Mouse (Mus musculus) midbrain, embryonic 11.5 days (tissue): Measurements from ENCODE around the gene Adam10. TPM values are rescaled to one million over a fixed set of nuclear protein-coding genes. Genes with fewer than 3 reads are reported as not detected.

Experiments used
- ATAC-seq: fragments of 200-750 bp; cut with Nextera tagmentation; 2 replicates; pipeline ENCODE4 v1.8.0; 2017; ENCODE audit warnings: moderate TSS enrichment, moderate library complexity; ENCODE audit not compliant: low FRiP score
- DNase-seq: peaks from one replicate; pipeline ENCODE4 v3.0.0; 2015; ENCODE audit warnings: low spot score; ENCODE audit errors: missing footprints
- H3K27ac ChIP-seq: fragments of 300-500 bp; sonication (generic); 2 replicates; pipeline ENCODE4 v1.5.1; 2014; ENCODE audit warnings: low read depth, low read length
- H3K27me3 ChIP-seq: fragments of 300-500 bp; sonication (generic); 2 replicates; pipeline ENCODE4 v1.6.1; 2014; ENCODE audit warnings: mild to moderate bottlenecking, low read length, moderate library complexity, mixed read lengths; ENCODE audit not compliant: control insufficient read depth, insufficient read depth
- H3K36me3 ChIP-seq: fragments of 300-500 bp; sonication (generic); 2 replicates; pipeline ENCODE4 v1.6.1; 2014; ENCODE audit warnings: mild to moderate bottlenecking, low read length, moderate library complexity, mixed read lengths; ENCODE audit not compliant: control insufficient read depth, insufficient read depth
- H3K4me1 ChIP-seq: fragments of 300-500 bp; sonication (generic); 2 replicates; pipeline ENCODE4 v1.6.1; 2014; ENCODE audit warnings: low read length; ENCODE audit not compliant: control insufficient read depth, insufficient read depth
- H3K4me2 ChIP-seq: fragments of 300-500 bp; sonication (generic); 2 replicates; pipeline ENCODE4 v1.6.1; 2014; ENCODE audit warnings: mild to moderate bottlenecking, moderate library complexity
- H3K4me3 ChIP-seq: fragments of 300-500 bp; sonication (generic); 2 replicates; pipeline ENCODE4 v1.5.1; 2014; ENCODE audit warnings: low read depth, low read length
- H3K9ac ChIP-seq: fragments of 300-500 bp; sonication (generic); 2 replicates; pipeline ENCODE4 v1.6.1; 2014; ENCODE audit warnings: low read length
- H3K9me3 ChIP-seq: fragments of 300-500 bp; sonication (generic); 2 replicates; pipeline ENCODE4 v1.6.1; 2016; ENCODE audit warnings: low read length; ENCODE audit not compliant: control insufficient read depth
- WGBS: fragments of 180-500 bp; shearing (Covaris S2); extraction: QIAGEN DNeasy Blood & Tissue Kit; methylation state at CpG from one replicate; pipeline ENCODE4 v1.1.7; 2014; 5-methylcytosine and 5-hydroxymethylcytosine counted together
- microRNA-seq: library from miRNA; unstranded; fragments of <30 nt; microRNA quantifications from one replicate; pipeline ENCODE4, GENCODE M21; 2017
- polyA plus RNA-seq: library from polyadenylated mRNA; unstranded; fragments of >200 nt; fragmentation: Nextera tagmentation; extraction: Ambion mirVana; gene quantifications from 2 replicates; pipeline ENCODE4 v1.2.1, GENCODE M21; 2014

The Adam10 gene
- polyA plus RNA-seq, 1 experiment from 2014 or later: 64.0 TPM

- Histone ChIP-seq H3K27ac (0 out of 2 replicates have a peak overlapping the region, but pooled peaks have one; percentile 2), H3K9ac (no peak overlapping the region), H3K9me3 (no peaks in the 10 kb centered on the region), H3K4me3 (no peak overlapping the region), H3K36me3 (no peaks in the 10 kb centered on the region), H3K27me3 (no peaks in the 10 kb centered on the region), H3K4me1 (0 out of 2 replicates have a peak, but pooled peaks cover 3% of the 10 kb centered on the region), H3K4me2 (no peak overlapping the region)
- DNase-seq (peak; percentile 77), ATAC-seq (no peak)
- 44% methylated on average over 1 of the region's 1 CpGs for WGBS
Observed at GRCm38 (mm10) chr9:70817396-70817795, 138.6 kb downstream of the Adam10 start.

DNA sequence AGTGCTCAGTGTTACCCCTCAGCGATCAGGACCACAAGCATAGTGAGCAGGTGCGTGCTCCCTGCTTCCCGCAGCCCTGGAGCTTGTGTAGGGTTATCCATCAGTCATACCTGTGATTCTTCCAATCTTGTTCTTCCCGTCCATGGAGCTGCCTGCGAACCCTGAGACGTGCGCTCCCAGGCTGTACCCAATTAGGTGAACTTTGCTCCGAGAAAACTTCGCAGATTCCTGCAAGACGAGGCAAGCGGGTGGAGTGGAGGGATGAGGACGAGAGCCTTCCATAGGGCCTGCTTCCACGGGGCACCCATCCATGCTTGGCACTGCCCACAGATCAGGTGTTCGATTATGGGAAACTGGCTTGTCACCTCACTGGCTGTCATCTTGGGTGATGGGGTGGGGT, 139.9 kb downstream of the Adam10 start:
- 0 out of 2 replicates have a peak, but pooled peaks cover 3% of the 10 kb centered on the region for H3K4me1 ChIP-seq
- H3K9ac ChIP-seq: no peak overlapping the region
- H3K4me3 ChIP-seq: no peak overlapping the region
- no peaks in the 10 kb centered on the region for H3K9me3 ChIP-seq
- H3K27me3 ChIP-seq: no peaks in the 10 kb centered on the region
- H3K27ac ChIP-seq: no peak overlapping the region
- WGBS: 87% methylated on average over 14 of the region's 14 CpGs
- no peaks in the 10 kb centered on the region for H3K36me3 ChIP-seq
- H3K4me2 ChIP-seq: no peak overlapping the region
- DNase-seq: no peak
- ATAC-seq: no peak

DNA sequence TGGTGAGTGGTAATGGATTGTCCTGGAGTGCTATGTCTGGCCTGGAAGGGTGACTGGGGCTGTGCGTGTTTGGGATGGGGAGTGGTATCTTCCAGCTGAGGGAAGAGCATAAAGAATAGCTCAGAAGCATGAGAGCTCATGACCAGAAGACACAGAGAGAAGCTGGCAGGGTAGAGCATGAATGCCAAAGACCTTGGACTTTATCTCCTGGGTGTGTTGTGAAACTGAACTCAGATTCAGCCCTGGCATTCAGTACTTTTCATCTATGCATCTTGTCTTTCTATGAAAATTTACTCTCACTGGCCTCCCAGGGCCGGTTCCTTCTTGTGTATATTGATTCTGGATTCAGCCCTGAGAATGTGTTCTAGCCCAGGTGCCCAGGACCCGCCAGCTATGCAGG, 145.3 kb downstream of the Adam10 start:
- H3K4me3 ChIP-seq: no peak overlapping the region
- DNase-seq: no peak
- no peaks in the 10 kb centered on the region for H3K36me3 ChIP-seq
- no peaks in the 10 kb centered on the region for H3K27me3 ChIP-seq
- 79% methylated on average over 3 of the region's 3 CpGs for WGBS
- no peaks in the 10 kb centered on the region for H3K9me3 ChIP-seq
- H3K4me1 ChIP-seq: no peaks in the 10 kb centered on the region
- H3K27ac ChIP-seq: no peak overlapping the region
- H3K9ac ChIP-seq: no peak overlapping the region
- no peak overlapping the region for H3K4me2 ChIP-seq
- no peak for ATAC-seq

DNA sequence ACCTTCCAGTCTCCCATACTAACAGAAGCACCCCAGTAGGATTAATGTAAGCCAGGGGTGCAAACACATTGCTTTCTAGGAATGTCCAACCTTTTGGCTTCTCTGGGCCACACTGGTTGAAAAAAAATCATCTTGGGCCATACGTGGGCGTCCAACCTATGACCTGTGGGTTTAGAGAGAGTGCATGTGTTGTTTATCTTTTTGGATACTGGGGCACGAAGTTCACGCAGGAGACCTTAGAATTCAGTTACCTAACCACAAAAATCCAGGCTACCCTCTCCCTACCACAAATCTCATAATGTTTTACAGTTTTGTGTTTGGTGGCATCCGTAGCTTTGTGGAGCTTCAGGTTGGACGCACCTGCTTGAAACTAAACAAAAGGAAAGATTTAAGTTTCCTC, 149.1 kb downstream of the Adam10 start:
- ATAC-seq (no peak), DNase-seq (peak; percentile 83)
- H3K36me3 ChIP-seq: no peaks in the 10 kb centered on the region
- WGBS: 91% methylated on average over 6 of the region's 6 CpGs
- H3K9ac ChIP-seq: no peak overlapping the region
- H3K4me3 ChIP-seq: no peak overlapping the region
- H3K9me3 ChIP-seq: no peaks in the 10 kb centered on the region
- no peak overlapping the region for H3K27ac ChIP-seq
- no peaks in the 10 kb centered on the region for H3K27me3 ChIP-seq
- no peak overlapping the region for H3K4me2 ChIP-seq
- H3K4me1 ChIP-seq: no peaks in the 10 kb centered on the region

Small RNA genes lying within 50 kb of the gene (microRNA-seq; reads per million reads assigned to microRNA genes)
- not detected for gene Gm25149

Other genes with a start within 250 kb of the Adam10 start
- gene Rnf111, start 175.3 kb upstream of the Adam10 start, polyA plus RNA-seq: 38.8 and 43.1 TPM in 2 replicates
- 65.5 and 66.2 TPM in 2 replicates for gene Sltm, start 136.2 kb upstream of the Adam10 start, polyA plus RNA-seq
- gene Gm10642, start 22.7 kb upstream of the Adam10 start, polyA plus RNA-seq: 0.15 and 0.17 TPM in 2 replicates
- gene Mindy2, start 21.8 kb upstream of the Adam10 start, polyA plus RNA-seq: 12.1 and 12.4 TPM in 2 replicates